Mouse (Mus musculus) T-helper 17 cell (primary cell): Measurements from ENCODE around the gene Plekha5.
"Not testable (repeated sequence)": the region's sequence is repeated elsewhere in the genome, so short reads cannot be mapped to it uniquely, and the experiment has no call there.

Experiments
- in situ Hi-C, 2 experiments: fragments of 300-600 bp; cut with MboI, MseI; formaldehyde crosslinking; loops; 1 replicate in 1 of 2; 2 replicates in 1 of 2; pipeline ENCODE4 v1.15.1; 2025; ENCODE audit warnings: high pct_unique_total_duplicates in 2 of 2

The Plekha5 gene

DNA sequence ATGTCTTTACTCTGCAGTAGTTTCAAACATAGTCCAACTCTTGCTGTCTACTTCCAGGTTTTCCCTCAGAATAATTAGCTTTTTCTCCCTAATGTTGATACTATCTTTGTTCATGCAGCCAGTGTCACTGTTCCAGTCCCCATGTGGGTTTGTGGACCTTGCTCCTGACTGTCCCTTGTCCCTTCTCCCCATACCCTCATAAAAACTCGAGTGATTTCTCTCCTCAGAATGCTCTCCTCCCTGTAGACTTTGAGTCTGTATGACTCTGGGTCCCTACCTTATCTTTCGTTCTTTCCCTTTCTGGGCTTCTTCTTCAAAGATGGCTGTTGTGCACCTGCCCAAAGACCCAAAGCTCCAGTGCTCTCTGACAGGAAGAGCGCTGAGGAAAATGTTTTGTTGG is 64.8 kb downstream of the Plekha5 start:
- in situ Hi-C loops: no loop called here

DNA sequence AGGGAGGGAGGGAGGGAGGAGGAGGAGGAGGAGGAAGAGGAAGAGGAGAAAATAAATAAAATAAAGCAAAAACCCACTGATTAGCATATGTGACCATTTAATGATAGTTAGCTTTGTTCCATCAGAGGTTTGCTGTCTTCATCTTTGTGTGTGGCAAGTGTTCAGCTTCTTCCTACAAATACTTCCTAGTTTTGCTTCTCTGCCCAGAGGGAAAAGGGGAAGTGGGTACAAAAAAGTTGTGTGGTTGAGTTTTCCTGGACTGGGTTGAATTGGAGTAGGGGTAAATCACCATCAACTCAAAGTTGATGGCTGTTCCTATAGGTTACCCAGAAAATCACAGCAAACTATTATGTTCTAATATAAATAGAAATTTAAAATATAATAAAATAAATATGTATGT is 65.7 kb downstream of the Plekha5 start:
- in situ Hi-C loops: no loop called here

DNA sequence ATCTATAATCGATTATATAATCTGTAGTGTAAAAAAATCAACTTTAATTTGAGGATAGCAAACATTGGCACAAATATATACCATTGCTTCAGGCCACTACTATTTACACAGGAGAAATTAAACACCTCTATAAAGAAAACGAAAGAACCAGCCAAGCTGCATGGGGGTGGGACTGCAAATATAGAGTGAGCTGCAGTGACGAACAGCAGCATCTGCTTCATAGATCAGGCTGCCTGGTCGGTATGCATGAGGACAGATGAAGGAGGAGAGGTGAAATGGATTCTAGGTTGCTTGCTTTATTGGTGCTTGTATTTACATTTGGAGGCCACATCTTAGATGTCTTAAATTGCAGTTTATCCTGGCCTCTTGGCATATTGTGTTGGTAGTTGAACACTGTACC is 66.4 kb downstream of the Plekha5 start:
- in situ Hi-C loops: no loop called here

DNA sequence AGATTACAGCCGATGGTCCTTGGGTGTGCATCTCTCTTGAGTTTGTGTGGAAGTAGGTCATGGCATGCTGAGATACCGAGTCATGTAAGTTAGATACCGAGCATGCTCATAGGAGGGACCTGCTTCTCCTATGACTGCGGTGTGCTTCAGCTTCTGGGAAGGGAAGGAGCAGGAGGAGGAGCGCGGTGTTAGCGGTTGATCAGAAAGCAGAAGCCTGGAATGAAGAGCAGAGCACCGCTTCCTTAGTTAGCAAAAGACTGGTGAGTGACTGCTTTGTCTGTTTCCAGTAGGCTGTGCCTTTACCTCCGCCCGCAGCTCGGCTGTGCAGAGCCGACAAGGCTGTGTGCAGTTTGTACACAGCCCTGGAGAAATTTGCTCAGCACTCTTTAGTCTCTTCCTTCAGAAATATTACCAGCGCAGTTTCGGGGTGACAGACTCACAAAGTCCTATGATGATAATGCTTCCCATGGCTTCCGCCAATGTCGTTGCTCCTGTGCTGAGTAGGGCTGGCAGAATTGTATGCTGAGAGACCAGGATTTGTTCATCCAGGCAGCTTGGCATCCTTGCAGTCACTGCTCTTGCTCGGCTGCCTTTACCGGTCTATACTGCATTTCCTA is 67.2 kb downstream of the Plekha5 start:
- in situ Hi-C loops: no loop called here

DNA sequence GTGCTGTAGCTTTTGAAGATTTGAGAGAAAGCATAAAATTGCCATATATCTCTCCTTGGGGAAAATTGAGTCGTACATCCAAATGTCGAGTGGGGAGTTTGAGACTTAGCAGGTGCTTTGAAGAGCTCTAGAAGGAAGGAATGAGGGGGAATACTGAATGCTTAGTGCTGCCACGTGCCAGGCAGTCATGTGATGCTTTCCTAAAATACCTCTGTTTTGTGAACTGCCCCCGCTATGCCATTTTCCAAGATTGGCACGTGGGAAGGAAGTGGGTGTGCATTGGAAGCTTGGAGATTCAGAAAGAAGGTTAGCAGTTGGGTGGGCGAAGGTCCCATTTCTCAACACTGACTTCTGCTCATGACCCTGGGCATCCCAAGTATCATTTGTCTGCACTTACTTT is 68.2 kb downstream of the Plekha5 start:
- in situ Hi-C loops: no loop called here

DNA sequence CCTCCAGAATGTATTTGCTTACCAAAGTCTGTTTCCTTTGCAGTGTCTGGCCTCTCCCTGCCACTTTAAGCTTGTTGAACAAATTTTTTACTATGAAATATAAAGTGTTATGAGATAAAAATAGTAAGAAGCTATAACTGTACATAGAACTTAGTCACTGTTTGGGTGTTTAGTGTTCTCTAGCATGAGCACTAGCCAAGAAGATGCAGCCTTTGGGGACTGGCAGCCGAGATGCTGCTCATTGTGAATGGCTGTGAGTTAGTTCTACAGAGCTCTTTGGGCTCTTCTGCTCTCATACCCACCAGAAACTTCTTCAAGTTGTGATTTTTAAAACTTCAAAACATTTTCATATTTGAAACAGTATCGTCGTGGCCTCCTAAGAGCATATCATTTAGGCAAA is 74.2 kb downstream of the Plekha5 start:
- in situ Hi-C loops: no loop called here

DNA sequence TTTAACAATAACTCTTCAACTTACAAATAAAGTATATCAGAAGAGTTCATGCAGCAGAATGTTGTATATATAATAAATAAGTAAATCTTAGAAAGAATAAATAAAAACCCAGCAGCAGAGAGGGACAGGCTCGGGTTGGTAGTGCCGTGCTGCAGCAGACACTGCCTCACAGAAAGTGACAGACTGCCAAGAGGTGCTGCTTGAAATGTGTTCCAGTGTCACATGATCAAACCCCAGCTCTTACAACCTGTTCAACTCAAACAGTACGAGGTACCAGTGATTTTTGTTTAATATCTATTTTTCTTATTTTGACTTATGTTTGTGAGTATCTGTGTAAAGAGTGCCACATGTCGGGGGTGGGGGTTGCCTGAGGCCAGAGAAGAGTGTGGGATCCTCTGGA is 75.1 kb downstream of the Plekha5 start:
- in situ Hi-C loops: no loop called here

DNA sequence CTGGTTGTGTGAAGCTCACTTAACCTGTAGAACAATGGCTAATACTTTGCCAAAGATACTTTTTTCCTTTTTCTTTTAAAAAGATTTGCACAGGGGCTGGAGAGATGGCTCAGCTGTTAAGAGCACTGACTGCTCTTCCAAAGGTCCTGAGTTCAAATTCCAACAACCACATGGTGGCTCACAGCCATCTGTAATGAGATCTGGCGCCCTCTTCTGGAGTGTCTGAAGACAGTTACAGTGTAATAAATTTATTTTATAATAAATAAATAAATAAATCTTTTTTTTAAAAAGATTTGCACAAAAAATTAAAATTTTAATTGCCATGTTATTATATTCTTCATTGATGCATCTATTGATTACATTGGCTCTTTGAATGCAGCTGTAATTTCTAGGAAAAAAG is 77.0 kb downstream of the Plekha5 start:
- in situ Hi-C loops: not testable (repeated sequence)

DNA sequence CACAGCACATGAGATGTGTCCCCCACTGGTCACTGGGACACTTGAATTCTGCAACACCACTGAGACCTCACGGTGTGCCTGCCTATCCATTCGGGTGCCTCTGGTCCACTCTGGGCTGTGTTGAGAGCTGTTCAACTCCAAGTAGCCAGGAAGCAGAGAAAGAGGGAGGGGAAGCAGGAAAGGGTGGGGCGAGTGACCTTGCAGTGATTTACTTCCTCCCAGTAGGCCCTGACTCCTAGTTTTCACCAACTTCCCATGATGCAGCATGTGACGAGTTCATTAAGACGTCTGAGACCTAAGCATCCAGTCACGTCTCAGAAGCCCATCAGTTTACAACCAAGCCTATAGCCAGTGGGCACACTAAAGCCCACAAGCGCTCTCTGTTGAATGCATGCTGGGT is 78.0 kb downstream of the Plekha5 start:
- in situ Hi-C loops: no loop called here

DNA sequence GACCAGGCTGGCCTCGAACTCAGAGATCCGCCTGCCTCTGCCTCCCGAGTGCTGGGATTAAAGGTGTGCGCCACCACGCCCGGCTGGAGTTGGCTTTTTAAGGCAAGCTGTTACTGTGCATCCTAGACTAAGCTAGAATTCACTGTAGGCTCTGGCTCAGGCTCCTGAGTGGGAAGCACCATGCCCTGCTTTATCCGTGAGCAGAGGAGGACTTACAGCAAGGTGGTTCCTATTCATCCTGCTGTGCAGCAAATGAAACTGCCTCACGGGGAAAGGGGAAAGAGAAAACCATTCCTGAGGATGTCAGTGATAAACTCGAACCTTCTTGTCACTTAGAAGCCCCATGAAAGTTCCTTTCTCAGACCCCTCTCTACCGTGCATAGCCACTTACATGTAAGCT is 80.9 kb downstream of the Plekha5 start:
- in situ Hi-C loops: no loop called here

DNA sequence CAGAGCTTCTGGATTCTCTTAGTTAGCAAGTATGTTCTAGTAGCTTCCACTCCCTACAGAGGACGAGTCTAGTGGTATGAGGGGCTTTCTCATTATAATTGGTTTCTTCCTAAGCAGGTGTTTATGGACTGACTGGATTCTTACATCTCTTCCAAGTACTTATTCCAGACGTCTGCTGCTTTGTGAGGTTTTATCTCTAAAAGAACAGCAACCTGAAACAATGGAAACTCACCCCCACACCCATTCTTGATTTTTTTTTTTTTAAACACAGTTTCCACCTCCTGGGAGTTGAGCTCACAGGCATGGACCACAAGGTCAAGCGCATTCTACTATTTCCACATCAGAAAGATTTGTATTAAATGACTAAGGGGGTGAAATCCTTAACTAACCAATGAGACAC is 83.8 kb downstream of the Plekha5 start:
- in situ Hi-C loops: no loop called here

DNA sequence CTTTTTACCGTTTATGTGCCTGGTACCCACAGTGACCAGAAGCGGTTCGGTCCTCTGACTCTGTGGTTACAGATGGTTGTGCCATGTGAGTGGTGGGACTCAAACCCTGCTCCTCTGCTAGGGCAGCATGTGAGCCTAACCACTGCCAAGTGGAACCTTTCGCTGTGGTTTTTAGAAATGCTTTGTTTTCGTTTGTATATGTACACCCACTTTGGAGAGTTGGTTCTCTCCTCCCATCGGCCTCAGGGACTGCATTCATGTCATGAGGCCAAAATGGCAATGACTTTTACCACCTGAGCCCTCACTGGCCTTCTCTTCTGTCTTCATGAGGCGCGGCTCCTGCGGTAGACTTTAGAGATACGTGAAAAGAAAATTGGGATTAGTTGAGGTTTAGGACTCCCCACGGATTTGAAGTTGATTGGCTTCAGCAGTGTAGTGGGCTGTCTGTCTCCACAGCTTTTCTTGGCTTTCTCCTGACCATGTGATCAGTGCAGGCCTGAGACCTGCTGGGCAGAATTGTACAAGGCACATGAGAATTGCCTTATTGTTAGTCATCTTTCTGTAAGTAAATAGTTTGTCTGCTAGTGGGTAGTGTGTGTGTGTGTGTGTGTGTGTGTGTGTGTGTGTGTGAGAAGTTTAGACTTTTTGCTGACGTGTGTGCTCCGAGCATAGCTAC is 84.8 kb downstream of the Plekha5 start:
- in situ Hi-C loops: no loop called here

DNA sequence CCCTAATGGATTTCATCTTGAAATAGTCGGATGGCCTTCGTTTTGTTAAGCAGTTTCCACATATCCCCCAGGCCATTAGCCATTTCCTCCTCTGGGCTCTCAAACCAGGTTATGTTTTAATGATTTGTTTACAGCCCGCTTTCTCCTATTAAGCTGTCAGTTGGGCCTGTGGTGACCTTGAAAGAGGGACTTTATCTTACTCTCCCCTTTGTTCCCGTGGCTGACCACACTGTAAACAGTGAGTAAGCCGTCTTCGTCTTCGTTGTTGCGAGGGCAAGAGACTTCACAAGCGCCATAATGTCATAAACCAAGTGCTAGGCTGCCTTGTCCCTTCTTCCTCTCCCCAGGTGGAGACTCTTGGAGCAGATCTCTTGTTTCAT is 85.3 kb downstream of the Plekha5 start:
- in situ Hi-C loops: no loop called here

DNA sequence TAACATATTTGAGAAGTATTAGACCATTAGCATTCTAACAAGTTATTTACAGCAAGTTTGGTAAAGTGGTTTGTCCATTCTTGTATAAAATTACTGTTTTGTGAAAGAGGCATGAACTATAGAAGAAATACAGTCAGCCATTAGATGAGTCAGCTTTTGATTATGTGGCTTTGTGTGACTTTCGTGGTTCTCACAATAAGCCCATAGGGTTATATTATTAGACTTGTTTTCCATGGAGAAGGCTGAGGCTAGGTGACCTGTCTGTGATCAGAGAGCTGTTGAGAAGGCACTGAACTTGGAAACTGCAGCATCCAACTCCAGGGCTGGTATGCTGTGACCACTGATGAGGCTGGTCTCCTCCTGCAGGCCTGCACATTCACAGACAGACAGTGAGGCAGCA is 88.2 kb downstream of the Plekha5 start:
- in situ Hi-C loops: no loop called here

DNA sequence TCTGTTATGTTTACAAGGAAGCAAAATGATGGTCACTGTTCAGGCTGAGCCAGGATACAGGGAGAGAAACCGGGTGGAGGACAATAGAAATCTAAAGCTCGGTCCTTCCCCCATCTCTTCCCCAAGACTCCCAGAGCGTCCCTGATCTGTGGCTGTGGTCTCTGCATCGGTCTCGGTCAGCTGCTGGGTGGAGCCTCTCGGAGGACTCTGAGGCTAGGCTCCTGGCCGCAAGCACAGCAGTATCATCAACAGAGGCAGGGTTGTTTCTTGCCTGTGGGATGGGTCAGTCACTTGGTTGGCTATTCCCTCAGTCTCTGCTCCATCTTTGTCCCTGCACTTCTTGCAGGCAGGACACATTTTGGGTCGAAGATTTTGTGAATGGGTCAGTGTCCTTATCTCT is 88.6 kb downstream of the Plekha5 start:
- in situ Hi-C loops: no loop called here

DNA sequence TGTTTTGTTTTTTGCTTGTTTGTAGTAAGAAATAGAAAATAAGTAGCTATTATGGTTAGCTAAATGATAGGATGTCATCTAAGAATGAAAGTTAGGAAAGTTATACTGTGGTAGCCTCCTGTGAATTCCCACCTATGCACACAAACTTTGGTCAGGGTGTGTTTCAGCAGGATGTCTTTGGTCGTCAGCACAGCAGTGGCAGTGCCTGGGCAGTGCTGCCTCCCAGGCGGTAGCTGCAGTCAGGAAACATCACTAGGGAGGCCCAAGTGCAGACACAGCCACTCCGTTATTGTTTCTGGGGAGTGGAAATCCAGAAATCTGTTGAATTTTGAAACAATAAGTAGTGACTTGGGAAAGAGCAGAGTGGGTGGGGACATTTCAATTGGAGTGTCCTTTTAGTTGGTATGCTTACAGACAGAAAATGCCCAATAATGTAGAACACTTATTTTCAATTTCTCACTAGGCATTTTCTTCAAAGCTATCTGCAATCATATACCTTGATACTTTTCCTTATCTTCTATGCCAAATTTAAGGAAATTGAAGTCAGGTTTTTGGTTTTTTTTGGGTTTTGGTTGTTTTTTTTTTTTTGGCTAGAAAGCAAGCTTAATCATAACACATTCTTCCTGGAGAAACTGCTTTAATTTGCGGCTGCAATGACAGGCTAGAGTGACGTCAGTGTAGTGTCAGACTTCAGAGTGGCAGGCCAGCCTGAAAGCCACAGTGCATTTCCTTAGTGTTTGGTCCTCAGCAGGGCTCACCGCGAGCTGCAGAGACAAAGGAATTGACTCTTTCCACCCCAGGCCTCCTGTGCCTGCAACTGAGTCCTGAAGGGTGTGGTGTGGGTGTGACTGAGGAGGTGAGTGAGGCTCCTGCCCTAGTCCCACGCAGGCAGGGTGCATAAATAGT is 90.6 kb downstream of the Plekha5 start:
- in situ Hi-C loops: no loop called here

DNA sequence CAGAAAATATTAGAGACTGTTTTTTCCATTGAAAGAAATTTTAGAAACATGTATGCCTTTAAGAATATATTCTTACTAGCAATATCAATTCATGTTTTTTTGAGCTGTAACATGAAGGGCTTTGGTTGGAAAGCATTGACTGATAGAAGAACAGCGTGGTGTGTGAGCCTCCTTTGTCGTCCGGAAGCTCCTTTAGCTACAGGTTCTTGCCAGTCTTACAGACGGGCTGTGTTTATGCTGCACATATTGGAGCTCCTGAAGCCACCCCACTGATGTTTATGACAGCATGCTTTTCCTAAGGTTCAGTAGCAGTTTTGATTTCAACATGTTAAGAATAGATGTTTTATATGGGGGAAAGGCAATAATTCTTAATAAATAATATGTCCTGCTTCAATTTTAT is 91.7 kb downstream of the Plekha5 start:
- in situ Hi-C loops: no loop called here

DNA sequence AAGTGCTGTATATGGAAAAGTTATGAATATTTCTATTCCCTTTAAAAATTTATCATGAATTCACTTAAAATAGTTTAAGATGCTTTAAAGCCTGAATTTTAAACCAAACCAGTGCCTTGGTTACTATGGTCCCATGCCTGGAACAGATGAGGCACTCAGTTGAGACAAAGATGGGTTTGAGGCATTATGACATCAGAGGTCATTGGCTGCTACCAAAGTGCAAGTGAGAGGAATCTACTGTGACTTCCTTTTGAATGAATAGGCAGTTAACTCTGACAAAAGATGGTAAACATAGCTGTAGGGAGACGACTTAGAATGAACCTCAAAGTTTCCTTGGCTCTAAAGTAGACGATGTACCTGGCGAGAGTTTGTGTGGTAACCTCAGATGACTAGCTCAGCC is 92.3 kb downstream of the Plekha5 start:
- in situ Hi-C loops: no loop called here

DNA sequence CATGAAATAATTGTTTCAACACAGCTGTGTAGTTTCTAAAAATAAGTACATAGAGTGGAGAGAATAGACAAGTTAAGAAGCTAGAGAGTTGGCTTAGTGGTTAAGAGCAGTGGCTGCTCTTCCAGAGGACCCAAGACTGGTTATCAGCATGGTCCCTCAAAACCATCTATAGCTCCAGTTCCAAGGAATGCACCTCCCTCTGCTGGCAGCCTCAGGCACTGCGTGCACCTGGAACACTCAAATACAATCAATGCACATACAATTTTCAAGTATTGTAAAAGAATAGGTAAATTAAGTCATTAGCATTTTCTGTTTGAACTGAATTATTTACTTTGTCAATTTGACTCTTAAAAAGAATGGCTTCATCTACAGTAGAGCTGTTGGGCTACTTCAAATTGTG is 93.3 kb downstream of the Plekha5 start:
- in situ Hi-C loops: no loop called here

DNA sequence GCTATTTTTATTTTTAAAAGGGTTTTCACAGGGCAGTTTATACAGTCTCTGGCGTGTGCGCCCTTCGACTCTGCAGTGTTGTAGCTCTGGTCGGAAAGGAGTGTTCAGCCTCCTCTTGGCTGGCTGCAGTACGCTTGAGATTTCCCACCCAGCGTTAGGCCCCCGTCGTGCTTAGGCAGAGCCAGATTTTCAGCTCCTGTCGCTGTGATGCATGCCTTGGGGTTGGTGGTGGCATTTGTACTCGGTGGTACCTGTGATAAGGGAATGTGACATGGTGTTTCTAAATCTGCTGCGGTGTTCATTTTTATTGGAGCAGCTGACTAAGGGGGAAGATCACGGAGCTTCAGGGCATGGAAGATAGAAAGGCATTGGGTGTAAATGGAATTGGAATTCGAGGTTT is 95.2 kb downstream of the Plekha5 start:
- in situ Hi-C loops: no loop called here

DNA sequence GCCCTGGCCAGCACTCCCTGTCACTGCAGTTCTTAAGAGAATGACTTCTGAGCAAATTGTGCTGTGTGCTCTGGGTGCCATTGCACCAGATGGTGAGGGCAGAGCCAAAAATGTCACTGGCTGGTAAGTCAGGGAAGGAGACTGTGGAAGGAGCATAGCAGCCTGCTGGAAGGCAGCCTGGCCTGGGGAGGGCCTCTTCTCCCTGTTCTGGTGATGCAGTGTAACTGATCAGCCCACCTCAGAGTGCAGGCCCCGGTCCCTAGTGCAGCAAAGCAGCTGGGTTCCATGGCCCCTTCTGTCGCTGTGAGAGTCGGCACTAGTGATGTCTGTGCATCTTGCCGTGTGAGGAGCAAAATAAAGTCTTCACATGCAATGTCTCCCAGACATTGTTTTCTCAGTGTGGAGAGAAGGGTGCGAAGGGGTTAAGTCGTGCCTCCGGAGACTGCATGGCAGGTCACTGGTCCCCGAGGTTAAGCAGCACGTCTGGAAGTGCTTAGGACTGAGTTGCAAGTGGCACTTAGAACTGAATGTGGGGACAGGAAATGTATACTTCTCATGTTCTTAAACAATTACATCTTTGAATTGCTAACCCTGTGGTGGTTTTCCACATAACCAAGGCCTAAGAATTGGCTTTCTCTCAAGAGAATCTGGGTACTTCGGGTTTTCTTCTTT is 95.8 kb downstream of the Plekha5 start:
- in situ Hi-C loops: no loop called here

DNA sequence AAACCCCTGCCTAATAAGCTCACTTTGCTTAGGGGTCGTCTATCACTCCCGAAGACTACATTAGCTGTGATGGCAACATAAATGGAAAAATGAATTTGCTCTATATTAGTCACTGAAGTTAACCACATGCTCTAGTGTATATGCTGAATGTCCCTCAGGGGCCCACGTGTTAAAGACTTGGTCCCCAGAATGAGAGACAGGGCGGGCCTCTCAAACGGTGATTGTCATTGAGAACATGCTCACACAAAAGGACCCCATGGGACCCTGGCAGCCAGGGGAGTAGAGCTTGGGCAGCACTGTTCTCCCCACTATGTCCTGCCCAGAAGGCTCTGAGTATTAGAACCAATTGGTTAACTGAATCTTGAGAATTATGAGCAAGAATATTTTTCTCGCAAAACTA is 97.1 kb downstream of the Plekha5 start:
- in situ Hi-C loops: no loop called here
